Mouse (Mus musculus) mesoderm, embryonic 11.5 days (tissue): ENCODE measurements around the gene Clta.

Source experiments
- DNase-seq: peaks from one replicate; pipeline ENCODE4 v3.0.0-alpha.2; 2012; ENCODE audit warnings: low read depth, low spot score

Clta gene

DNA sequence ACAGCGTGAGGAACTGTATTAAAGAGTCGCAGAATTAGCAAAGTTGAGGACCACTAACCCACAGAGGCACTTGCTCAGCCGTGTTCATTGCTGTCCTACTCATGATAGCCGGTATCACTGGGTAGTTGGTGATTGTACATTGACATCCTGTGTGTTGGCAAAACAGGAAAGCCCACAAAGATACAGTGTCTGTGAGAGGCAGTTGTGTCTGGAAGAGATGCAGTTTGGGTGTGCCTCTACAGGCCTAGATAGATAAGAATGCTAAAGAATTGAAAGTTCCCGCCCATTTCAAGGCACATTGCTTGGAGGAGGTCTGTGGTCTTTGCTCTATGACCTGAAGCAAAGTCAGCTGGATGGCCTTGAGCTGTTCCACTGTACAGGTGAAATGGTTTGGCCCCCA, at the start of gene Clta:
Gene Clta, plus strand, starts transcription at position 327 of the 400 bp plus-strand sequence.
- no peak for DNase-seq

DNA sequence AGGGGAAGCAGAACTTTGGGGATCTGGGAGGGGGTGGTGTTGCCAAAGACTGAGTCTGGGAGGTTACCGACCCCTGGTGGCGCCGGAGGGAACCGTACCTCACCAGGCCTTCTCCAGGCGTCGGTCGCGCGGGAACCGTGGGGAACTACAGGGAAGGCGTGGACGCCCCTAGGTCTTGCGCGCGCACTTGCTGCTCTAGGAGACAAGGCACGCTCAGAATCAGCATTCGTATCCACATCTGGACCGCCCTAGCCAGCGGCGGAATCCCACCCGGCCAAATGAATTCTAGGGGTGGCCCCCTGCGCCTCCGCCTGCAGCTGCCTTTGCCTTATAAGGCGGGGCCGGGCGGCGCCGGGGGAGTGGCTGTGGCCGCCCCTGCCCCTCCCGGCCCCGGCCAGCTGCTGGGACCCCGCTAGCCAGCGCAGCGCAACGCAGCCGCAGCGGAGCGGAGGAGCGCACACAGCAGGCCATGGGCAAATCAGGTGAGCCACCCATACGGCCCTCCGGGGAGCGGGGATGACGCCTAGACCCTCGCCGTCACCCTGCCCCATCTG, 46.9 kb upstream of the Clta start, which contains the start of gene Glipr2:
Gene Glipr2, plus strand, starts transcription at position 110 of the 554 bp plus-strand sequence.
- peak; percentile 95 for DNase-seq

- DNase-seq = peak; percentile 89
Measured at GRCm38 (mm10) chr4:43957846-43958461, 46.3 kb upstream of the Clta start.

GRCm38 (mm10) chr4:43959523-43960179, 44.6 kb upstream of the Clta start:
- no peak for DNase-seq

- DNase-seq = no peak
Measured at GRCm38 (mm10) chr4:43960207-43960606, 44.0 kb upstream of the Clta start.

DNA sequence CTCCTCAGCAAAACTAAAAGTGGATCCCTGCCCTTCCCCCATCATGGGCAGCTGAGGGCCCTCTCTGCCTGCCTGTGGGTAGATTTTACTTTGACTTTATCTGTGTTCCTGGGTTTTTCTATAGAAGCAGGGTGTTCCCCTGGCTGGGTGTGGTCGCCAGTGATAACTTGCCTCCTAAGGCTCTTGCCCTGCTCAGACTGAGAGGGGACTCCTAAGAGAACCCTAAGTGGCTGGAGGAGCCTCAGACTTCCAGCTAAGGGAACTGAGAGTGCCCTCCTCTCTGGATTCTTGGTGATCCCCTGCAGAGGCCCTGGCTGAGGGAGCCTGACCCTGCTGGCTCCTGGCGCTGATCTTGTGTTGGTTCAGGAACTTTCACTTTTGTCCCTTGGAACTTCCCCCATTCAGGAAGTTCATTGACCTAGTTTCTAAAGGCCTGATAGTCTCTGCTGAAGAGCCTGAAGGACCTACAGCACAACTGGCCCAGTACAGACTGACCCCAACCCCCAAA, 39.9 kb upstream of the Clta start:
- DNase-seq = no peak

GRCm38 (mm10) chr4:43964951-43965684, 39.1 kb upstream of the Clta start:
- no peak for DNase-seq

- no peak for DNase-seq
Measured at GRCm38 (mm10) chr4:43965856-43966535, 38.3 kb upstream of the Clta start.

DNA sequence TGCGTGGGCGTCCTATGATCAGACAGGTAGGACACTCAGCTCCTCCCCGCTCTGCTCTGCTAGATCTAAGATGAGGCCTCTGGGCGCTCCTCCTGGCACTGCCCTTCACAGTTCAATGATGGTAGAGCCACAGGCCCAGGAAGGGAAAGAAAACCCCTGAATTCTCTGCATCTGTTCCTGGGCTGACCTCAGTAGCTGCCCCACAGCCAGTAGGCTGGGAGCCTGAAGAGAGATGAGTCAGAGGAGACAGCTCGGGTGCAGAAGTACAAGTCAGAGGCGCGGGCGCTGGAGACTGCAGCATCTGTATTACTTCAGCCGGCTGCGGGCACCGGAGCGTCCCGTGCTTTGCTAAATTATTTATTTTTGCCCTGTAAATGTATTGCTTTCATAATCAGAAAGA, 35.6 kb upstream of the Clta start:
- DNase-seq = no peak

GRCm38 (mm10) chr4:43969373-43969772, 34.9 kb upstream of the Clta start:
- DNase-seq = peak; percentile 67

DNA sequence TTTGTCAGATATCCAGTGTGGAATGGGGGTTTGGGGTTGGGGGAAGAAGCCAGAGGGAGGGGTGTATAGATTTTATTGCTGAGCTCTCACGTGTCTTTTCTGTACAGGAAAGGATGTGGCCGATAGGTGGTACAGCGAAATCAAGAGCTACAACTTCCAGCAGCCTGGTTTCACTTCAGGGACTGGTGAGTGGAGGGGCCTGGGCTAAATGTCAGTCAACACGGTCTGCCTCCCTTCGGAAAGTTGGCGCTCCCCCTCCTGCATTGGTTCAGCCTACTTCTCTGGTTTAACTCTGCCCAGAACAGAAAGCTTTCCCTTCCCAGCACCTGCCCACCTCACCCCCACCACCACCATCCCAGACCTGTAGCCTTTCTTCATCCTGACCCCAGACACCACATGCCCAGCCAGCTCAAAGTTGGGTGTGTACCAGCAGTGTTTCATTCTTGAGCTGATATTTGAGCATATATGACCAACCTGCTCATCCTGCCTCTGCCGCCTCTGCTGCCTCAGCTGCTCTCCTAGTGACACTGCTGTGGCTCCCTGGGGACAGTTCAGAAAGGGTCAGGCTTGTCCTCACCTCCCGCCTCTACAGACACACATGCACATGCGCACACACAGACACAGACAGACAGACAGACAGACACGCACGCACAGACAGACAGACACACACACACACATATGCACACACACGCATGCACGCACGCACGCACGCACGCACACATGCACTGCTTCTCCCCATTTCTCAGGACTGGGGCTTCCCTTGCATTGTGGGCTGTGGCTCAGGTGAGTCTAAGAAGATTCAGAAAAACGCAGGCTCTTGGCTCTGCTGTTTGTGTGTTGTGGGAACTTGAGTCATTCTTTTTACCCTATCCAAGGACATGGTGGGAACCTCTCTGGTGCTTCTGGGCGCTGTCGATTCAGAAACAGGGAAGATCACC, 33.6 kb upstream of the Clta start:
- no peak for DNase-seq

GRCm38 (mm10) chr4:43971541-43972136, 32.6 kb upstream of the Clta start:
- no peak for DNase-seq

- peak; percentile 72 for DNase-seq
Measured at GRCm38 (mm10) chr4:43972137-43972591, 32.1 kb upstream of the Clta start.

GRCm38 (mm10) chr4:43973526-43973981, 30.7 kb upstream of the Clta start:
- DNase-seq = no peak

DNA sequence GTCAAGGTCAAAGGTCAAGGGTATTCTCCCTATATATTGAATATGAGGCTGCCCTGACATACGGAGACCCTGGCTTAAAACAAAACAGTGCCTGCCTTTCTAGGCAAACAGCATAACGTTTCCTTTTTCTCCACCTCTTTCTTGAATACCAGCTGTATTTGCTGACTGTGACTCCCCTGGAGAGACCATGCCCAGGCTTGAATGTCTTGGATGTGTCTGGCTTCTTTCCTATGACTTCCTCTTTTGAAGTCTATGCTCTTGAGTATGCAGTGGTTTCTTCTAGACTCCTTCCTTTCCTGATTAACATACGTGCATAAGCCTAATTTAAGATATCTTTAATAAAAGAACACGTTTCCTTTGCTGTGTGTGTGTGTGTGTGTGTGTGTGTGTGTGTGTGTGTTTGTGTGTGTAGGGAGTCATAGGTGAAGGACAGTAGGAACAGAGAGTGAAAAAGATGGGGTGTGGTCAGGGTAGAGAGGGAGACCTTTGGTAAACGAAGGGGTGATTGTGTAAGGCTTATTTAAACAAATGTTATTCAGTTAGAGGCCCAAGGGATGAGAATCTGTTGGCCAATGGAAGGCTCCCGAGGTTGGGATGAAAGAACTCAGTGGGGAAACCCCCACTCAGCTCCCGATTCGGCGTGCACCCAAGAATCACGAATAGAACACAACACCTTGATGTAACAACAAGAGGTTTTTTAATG, 29.2 kb upstream of the Clta start:
- no peak for DNase-seq

- DNase-seq = no peak
Measured at GRCm38 (mm10) chr4:43976223-43976740, 28.0 kb upstream of the Clta start.

DNA sequence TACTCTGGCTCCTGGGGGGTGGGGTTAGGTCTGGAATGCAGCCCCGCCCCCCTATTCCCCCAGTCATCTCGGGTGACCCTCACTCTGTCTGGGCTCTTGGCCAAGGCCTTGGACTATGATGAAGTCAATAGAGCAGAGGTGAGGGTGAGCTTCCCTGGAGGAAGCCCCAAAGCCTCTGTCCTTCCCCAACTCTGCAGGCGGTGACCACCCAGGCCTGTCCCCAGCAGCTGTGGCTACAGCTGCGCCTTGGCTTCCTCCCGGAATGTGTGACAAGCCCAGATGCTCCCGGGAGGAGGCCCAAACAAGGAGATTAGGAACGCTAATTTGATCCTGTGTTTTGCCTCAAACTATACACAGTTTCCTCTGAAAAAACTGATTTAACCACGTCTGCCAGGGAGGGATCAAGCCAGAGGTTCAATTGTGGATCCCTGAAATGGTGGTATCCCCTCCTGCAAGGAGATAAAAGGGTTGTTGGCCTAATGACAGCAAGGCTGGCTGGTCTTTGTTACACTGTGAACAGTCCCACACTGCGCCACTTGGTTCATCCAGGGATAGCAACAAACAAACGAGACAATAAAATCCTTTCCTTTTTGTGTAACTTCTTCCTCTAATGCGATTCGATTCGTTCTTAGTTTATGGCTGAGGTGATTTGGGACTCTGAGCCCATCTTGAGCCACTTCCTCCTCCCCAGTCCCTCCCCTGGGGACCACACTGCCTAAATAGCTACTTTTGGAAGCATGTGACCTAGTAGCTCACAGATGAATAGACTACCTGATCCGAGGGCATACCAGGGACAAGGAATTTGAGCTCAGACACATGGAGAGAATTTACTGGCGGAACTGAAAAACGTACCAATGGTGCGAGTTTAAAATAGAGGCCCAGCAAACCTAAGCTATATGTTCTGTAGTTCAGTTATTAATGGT, 25.5 kb upstream of the Clta start:
- DNase-seq = peak; percentile 36

GRCm38 (mm10) chr4:43979746-43980145, 24.5 kb upstream of the Clta start:
- no peak for DNase-seq
